Mouse (Mus musculus): ENCODE results near the gene Mdfi. TPM values are rescaled to one million over a fixed set of nuclear protein-coding genes. Genes with fewer than 3 reads are reported as not detected.

Gene Mdfi
- polyA plus RNA-seq, 1 experiment from 2014 or later: 34.6 TPM

GRCm38 (mm10) chr17:47788996-47789395 lies 45.5 kb downstream of the Mdfi start:
- Histone ChIP-seq H3K4me2 (no peak overlapping the region), H3K9me3 (replicated peaks; ENCODE audit: control insufficient read depth, low read length) (no peaks in the 10 kb centered on the region), H3K27ac (ENCODE audit: low read depth, low read length) (no peak overlapping the region), H3K4me3 (ENCODE audit: low read depth, low read length) (no peak overlapping the region), H3K4me1 (ENCODE audit: control insufficient read depth, insufficient read depth, low read length) (peaks cover 32% of the 10 kb centered on the region), H3K9ac (ENCODE audit: low read depth, low read length) (no peak overlapping the region), H3K36me3 (ENCODE audit: control insufficient read depth, insufficient read depth, low read length) (peaks cover 3% of the 10 kb centered on the region; the same call in 1 of the 2 replicates), H3K27me3 (ENCODE audit: control insufficient read depth, insufficient read depth, low read length) (0 out of 2 replicates have a peak, but pooled peaks cover 8% of the 10 kb centered on the region)
- no peak for ATAC-seq (replicated peaks; ENCODE audit: insufficient number of reproducible peaks, low FRiP score, low TSS enrichment)
- WGBS (ENCODE audit: insufficient replicate concordance): 69% methylated on average over 6 of the region's 6 CpGs

DNA sequence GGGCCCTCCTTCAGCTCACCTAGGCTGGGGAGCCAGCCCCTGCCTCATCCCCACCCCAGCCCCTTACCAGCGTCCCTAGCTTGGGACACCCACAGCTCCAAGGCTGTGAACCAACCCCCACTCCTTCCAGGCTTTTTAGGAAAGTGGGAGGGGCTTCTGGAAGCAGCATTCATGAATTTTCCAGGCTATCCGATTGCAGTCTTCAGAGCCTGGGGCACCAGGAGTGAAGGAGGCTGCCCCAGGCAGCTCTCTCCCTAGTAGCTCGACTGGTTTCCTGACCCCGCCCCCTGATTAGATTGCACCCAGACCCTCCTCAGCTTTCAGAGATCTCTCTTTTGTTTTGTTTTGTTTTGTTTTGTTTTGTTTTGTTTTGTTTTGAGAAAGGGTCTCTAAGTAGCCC lies 46.2 kb downstream of the Mdfi start:
- peaks cover 28% of the 10 kb centered on the region for H3K4me1 ChIP-seq (ENCODE audit: control insufficient read depth, insufficient read depth, low read length)
- no peak overlapping the region for H3K4me2 ChIP-seq
- no peak overlapping the region for H3K4me3 ChIP-seq (ENCODE audit: low read depth, low read length)
- 6% methylated on average over 4 of the region's 4 CpGs for WGBS (ENCODE audit: insufficient replicate concordance)
- 0 out of 2 replicates have a peak, but pooled peaks cover 8% of the 10 kb centered on the region for H3K27me3 ChIP-seq (ENCODE audit: control insufficient read depth, insufficient read depth, low read length)
- no peak for ATAC-seq (replicated peaks; ENCODE audit: insufficient number of reproducible peaks, low FRiP score, low TSS enrichment)
- H3K9ac ChIP-seq (ENCODE audit: low read depth, low read length): 0 out of 2 replicates have a peak overlapping the region, but pooled peaks have one; percentile 36
- H3K36me3 ChIP-seq (ENCODE audit: control insufficient read depth, insufficient read depth, low read length): peaks cover 3% of the 10 kb centered on the region; the same call in 1 of the 2 replicates
- no peaks in the 10 kb centered on the region for H3K9me3 ChIP-seq (replicated peaks; ENCODE audit: control insufficient read depth, low read length)
- H3K27ac ChIP-seq (ENCODE audit: low read depth, low read length): no peak overlapping the region

DNA sequence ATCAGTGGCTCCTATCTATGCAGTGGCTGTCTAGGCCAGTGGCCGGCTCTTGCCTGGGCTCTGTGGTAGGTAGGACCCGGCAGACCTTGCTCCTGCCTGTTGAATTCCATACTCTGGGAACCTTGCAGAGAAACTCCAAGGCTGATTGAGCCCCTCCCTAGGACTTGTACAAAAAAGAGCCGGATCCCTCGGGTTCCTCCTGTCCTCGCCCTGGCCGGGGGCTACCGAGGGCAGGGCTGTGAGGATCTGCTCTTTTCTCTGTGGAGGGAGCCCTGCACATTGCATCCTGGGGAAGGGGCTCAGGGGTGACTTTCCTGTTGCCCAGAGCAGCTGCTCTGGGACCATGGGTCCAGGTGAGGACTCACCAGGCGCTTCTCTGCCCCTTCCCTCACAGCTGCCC lies 46.9 kb downstream of the Mdfi start:
- peaks cover 22% of the 10 kb centered on the region for H3K4me1 ChIP-seq (ENCODE audit: control insufficient read depth, insufficient read depth, low read length)
- 0 out of 2 replicates have a peak, but pooled peaks cover 8% of the 10 kb centered on the region for H3K27me3 ChIP-seq (ENCODE audit: control insufficient read depth, insufficient read depth, low read length)
- peaks cover 3% of the 10 kb centered on the region; the same call in 1 of the 2 replicates for H3K36me3 ChIP-seq (ENCODE audit: control insufficient read depth, insufficient read depth, low read length)
- no peaks in the 10 kb centered on the region for H3K9me3 ChIP-seq (replicated peaks; ENCODE audit: control insufficient read depth, low read length)
- no peak overlapping the region for H3K4me3 ChIP-seq (ENCODE audit: low read depth, low read length)
- H3K27ac ChIP-seq (ENCODE audit: low read depth, low read length): no peak overlapping the region
- peak overlapping the region; percentile 36; the same call in 1 of the 2 replicates for H3K9ac ChIP-seq (ENCODE audit: low read depth, low read length)
- no peak for ATAC-seq (replicated peaks; ENCODE audit: insufficient number of reproducible peaks, low FRiP score, low TSS enrichment)
- whole genome bisulfite sequencing (ENCODE audit: insufficient replicate concordance): 35% methylated on average over 8 of the region's 8 CpGs
- no peak overlapping the region for H3K4me2 ChIP-seq

DNA sequence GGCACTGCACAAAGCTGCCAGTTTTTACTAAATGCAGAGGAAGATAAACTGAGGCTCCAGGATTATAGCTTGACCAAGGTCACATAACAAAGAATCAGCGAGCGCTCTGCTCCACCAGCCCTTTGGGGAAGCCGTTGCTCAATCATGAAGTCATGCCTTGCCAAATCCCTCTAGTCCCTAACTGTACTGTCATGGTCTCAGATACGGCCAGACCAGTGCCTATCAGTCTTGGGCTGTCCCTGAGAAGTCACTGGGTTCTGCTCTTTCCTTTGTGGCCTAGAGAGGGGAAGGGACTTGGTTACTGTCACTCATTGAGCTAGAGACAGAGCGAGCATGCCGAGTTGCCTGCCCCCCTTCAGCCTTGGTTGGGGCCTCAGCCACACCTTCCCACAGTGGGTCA lies 50.1 kb downstream of the Mdfi start:
- peaks cover 24% of the 10 kb centered on the region for H3K4me1 ChIP-seq (ENCODE audit: control insufficient read depth, insufficient read depth, low read length)
- no peaks in the 10 kb centered on the region for H3K36me3 ChIP-seq (ENCODE audit: control insufficient read depth, insufficient read depth, low read length)
- no peaks in the 10 kb centered on the region for H3K9me3 ChIP-seq (replicated peaks; ENCODE audit: control insufficient read depth, low read length)
- H3K4me3 ChIP-seq (ENCODE audit: low read depth, low read length): no peak overlapping the region
- H3K27ac ChIP-seq (ENCODE audit: low read depth, low read length): no peak overlapping the region
- WGBS (ENCODE audit: insufficient replicate concordance): 67% methylated on average over 6 of the region's 6 CpGs
- no peak for ATAC-seq (replicated peaks; ENCODE audit: insufficient number of reproducible peaks, low FRiP score, low TSS enrichment)
- no peak overlapping the region for H3K4me2 ChIP-seq
- 0 out of 2 replicates have a peak, but pooled peaks cover 8% of the 10 kb centered on the region for H3K27me3 ChIP-seq (ENCODE audit: control insufficient read depth, insufficient read depth, low read length)
- H3K9ac ChIP-seq (ENCODE audit: low read depth, low read length): no peak overlapping the region

DNA sequence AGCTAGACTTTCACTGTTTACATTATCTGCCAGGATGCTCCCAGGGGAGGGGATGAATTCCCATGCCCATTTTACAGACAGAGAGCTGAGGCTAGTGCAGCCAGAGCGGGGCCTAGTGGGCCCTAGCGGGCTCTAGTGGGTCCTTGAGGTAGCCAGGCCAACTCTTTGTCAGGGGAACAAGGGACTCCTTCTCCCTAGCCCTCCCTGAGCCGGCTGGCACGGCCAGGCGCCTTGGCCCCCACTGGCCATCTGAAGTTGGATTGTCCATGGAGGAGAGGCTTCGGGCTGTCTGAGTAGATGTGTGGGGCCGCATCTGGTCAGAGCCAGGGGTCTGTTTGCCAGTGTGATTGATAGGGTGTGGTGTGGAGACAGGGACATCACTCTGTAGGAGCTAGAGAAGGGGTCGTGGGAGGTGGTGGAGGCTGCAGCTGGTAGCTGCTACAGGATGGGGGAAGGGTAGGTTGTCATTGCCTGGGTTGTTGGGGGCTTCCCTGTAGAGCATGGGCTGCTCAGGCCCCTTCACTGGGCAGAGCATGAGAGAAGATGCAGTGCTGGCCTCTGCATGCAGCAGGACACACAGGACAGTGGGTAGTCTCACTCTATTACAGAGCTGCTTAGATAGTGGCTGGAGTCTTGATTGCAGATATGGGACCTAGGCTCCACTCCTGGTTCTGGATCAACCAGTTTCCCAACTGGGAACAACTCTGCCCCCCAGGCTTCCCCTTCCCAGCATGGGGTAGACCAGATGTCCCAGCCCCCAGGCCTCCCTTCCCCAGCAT lies 50.9 kb downstream of the Mdfi start:
- no peak for ATAC-seq (replicated peaks; ENCODE audit: insufficient number of reproducible peaks, low FRiP score, low TSS enrichment)
- WGBS (ENCODE audit: insufficient replicate concordance): 66% methylated on average over 8 of the region's 8 CpGs
- Histone ChIP-seq H3K4me1 (ENCODE audit: control insufficient read depth, insufficient read depth, low read length) (peaks cover 24% of the 10 kb centered on the region), H3K9me3 (replicated peaks; ENCODE audit: control insufficient read depth, low read length) (no peaks in the 10 kb centered on the region), H3K4me3 (ENCODE audit: low read depth, low read length) (no peak overlapping the region), H3K27ac (ENCODE audit: low read depth, low read length) (no peak overlapping the region), H3K36me3 (ENCODE audit: control insufficient read depth, insufficient read depth, low read length) (no peaks in the 10 kb centered on the region), H3K27me3 (ENCODE audit: control insufficient read depth, insufficient read depth, low read length) (0 out of 2 replicates have a peak, but pooled peaks cover 8% of the 10 kb centered on the region), H3K9ac (ENCODE audit: low read depth, low read length) (no peak overlapping the region), H3K4me2 (no peak overlapping the region)

- Histone ChIP-seq H3K4me3 (ENCODE audit: low read depth, low read length) (no peak overlapping the region), H3K9me3 (replicated peaks; ENCODE audit: control insufficient read depth, low read length) (no peaks in the 10 kb centered on the region), H3K27me3 (ENCODE audit: control insufficient read depth, insufficient read depth, low read length) (0 out of 2 replicates have a peak, but pooled peaks cover 5% of the 10 kb centered on the region), H3K4me2 (no peak overlapping the region), H3K27ac (ENCODE audit: low read depth, low read length) (no peak overlapping the region), H3K36me3 (ENCODE audit: control insufficient read depth, insufficient read depth, low read length) (no peaks in the 10 kb centered on the region), H3K4me1 (ENCODE audit: control insufficient read depth, insufficient read depth, low read length) (peaks cover 16% of the 10 kb centered on the region), H3K9ac (ENCODE audit: low read depth, low read length) (no peak overlapping the region)
- ATAC-seq (replicated peaks; ENCODE audit: insufficient number of reproducible peaks, low FRiP score, low TSS enrichment): no peak
- WGBS (ENCODE audit: insufficient replicate concordance): 77% methylated on average over 3 of the region's 3 CpGs
Observed at GRCm38 (mm10) chr17:47782486-47782885, 52.0 kb downstream of the Mdfi start.

GRCm38 (mm10) chr17:47780470-47780869 lies 54.0 kb downstream of the Mdfi start:
- no peak overlapping the region for H3K4me3 ChIP-seq (ENCODE audit: low read depth, low read length)
- H3K36me3 ChIP-seq (ENCODE audit: control insufficient read depth, insufficient read depth, low read length): no peaks in the 10 kb centered on the region
- H3K27me3 ChIP-seq (ENCODE audit: control insufficient read depth, insufficient read depth, low read length): no peaks in the 10 kb centered on the region
- H3K4me1 ChIP-seq (ENCODE audit: control insufficient read depth, insufficient read depth, low read length): peaks cover 13% of the 10 kb centered on the region; the same call in 1 of the 2 replicates
- no peak overlapping the region for H3K4me2 ChIP-seq
- whole genome bisulfite sequencing (ENCODE audit: insufficient replicate concordance): 76% methylated on average over 10 of the region's 10 CpGs
- ATAC-seq (replicated peaks; ENCODE audit: insufficient number of reproducible peaks, low FRiP score, low TSS enrichment): no peak
- no peak overlapping the region for H3K27ac ChIP-seq (ENCODE audit: low read depth, low read length)
- H3K9me3 ChIP-seq (replicated peaks; ENCODE audit: control insufficient read depth, low read length): no peaks in the 10 kb centered on the region
- no peak overlapping the region for H3K9ac ChIP-seq (ENCODE audit: low read depth, low read length)

DNA sequence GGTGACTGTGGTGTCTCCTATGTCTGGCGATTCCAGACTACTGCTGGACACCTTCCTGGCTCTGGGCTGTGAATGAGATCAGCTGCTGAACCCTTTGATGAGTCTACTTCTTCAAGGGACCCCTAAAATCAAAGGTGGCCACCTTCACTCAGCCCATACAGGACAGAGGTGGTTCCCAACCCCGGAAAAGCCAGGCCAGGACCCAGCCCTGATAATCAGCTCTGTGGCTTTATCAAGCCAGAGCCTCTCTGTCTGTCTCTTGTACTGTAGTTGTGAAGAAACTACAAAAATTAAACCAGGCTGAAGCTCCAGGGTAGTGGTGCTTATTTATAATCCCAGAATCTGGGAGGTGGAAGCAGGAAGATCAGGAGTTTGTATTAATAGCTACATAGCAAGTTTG lies 57.4 kb downstream of the Mdfi start:
- Histone ChIP-seq H3K4me1 (ENCODE audit: control insufficient read depth, insufficient read depth, low read length) (peaks cover 7% of the 10 kb centered on the region), H3K36me3 (ENCODE audit: control insufficient read depth, insufficient read depth, low read length) (no peaks in the 10 kb centered on the region), H3K9me3 (replicated peaks; ENCODE audit: control insufficient read depth, low read length) (0 out of 2 replicates have a peak, but pooled peaks cover 3% of the 10 kb centered on the region), H3K4me3 (ENCODE audit: low read depth, low read length) (no peak overlapping the region), H3K4me2 (no peak overlapping the region), H3K9ac (ENCODE audit: low read depth, low read length) (no peak overlapping the region), H3K27ac (ENCODE audit: low read depth, low read length) (no peak overlapping the region), H3K27me3 (ENCODE audit: control insufficient read depth, insufficient read depth, low read length) (no peaks in the 10 kb centered on the region)
- no peak for ATAC-seq (replicated peaks; ENCODE audit: insufficient number of reproducible peaks, low FRiP score, low TSS enrichment)
- WGBS (ENCODE audit: insufficient replicate concordance): 46% methylated on average over 2 of the region's 2 CpGs
